Mouse (Mus musculus) kidney, adult 2 months (tissue): ENCODE measurements at regions not wholly inside any gene's neighbourhood (a gene's known extent, or its start where the extent isn't known, plus 50 kb on each side); places are given as distances from the start of the nearest gene placed in this dataset.

Experiments
- CTCF ChIP-seq: fragments of 200-500 bp; conservative IDR thresholded peaks from 2 replicates; pipeline ENCODE4 v1.5.1; 2011; ENCODE audit warnings: low read depth, mild to moderate bottlenecking, control low read depth, low read length, moderate library complexity, mixed read lengths; ENCODE audit not compliant: insufficient read depth, insufficient read length
- POLR2A ChIP-seq: fragments of 200-500 bp; IDR thresholded peaks from one replicate; pipeline ENCODE4 v1.6.1; 2011; ENCODE audit warnings: low read depth, low read length, control low read depth

GRCm38 (mm10) chr4:114712005-114712665, 109.4 kb upstream of the Gm12830 start:
- TF ChIP-seq POLR2A = no peak
- TF ChIP-seq CTCF = no peak
